Mouse (Mus musculus) neural tube, embryonic 12.5 days (tissue): ENCODE results near the gene Itga7. TPM values are rescaled to one million over a fixed set of nuclear protein-coding genes. Genes with fewer than 3 reads are reported as not detected.

ENCODE experiments used
- ATAC-seq: fragments of 200-750 bp; cut with Nextera tagmentation; 2 replicates; pipeline ENCODE4 v1.8.0; 2017; ENCODE audit warnings: low read depth, mild to moderate bottlenecking, moderate TSS enrichment, moderate library complexity; ENCODE audit not compliant: low FRiP score
- H3K27ac ChIP-seq: fragments of 300-500 bp; sonication (generic); 2 replicates; pipeline ENCODE4 v1.5.1; 2016
- H3K27me3 ChIP-seq: fragments of 300-500 bp; sonication (generic); replicated peaks from 2 replicates; pipeline ENCODE4 v1.6.1; 2016; ENCODE audit warnings: mild to moderate bottlenecking
- H3K36me3 ChIP-seq: fragments of 300-500 bp; sonication (generic); 2 replicates; pipeline ENCODE4 v1.6.1; 2016; ENCODE audit warnings: mild to moderate bottlenecking
- H3K4me1 ChIP-seq: fragments of 300-500 bp; sonication (generic); 2 replicates; pipeline ENCODE4 v1.6.1; 2016
- H3K4me2 ChIP-seq: fragments of 300-500 bp; sonication (generic); replicated peaks from 2 replicates; pipeline ENCODE4 v1.6.1; 2016; ENCODE audit warnings: mild to moderate bottlenecking
- H3K4me3 ChIP-seq: fragments of 300-500 bp; sonication (generic); 2 replicates; pipeline ENCODE4 v1.5.1; 2016
- H3K9ac ChIP-seq: fragments of 300-500 bp; sonication (generic); 2 replicates; pipeline ENCODE4 v1.6.1; 2016; ENCODE audit warnings: mild to moderate bottlenecking
- H3K9me3 ChIP-seq: fragments of 300-500 bp; sonication (generic); 2 replicates; pipeline ENCODE4 v1.6.1; 2016; ENCODE audit warnings: mild to moderate bottlenecking
- WGBS: fragments of 180-500 bp; shearing (Covaris S2); methylation state at CpG from one replicate; pipeline ENCODE4 v1.1.7; 2016; 5-methylcytosine and 5-hydroxymethylcytosine counted together
- polyA plus RNA-seq: library from polyadenylated mRNA; unstranded; fragments of >200 nt; fragmentation: Nextera tagmentation; extraction: Ambion mirVana; gene quantifications from 2 replicates; pipeline ENCODE4 v1.2.1, GENCODE M21; 2016

Gene Itga7
- polyA plus RNA-seq, 1 experiment from 2014 or later: 8.3 TPM

- Histone ChIP-seq H3K4me2 (peak overlapping the region; percentile 67), H3K4me3 (peak overlapping the region; percentile 84), H3K9ac (peak overlapping the region; percentile 76), H3K4me1 (peaks cover 34% of the 10 kb centered on the region), H3K9me3 (no peaks in the 10 kb centered on the region), H3K27me3 (0 out of 2 replicates have a peak, but pooled peaks cover under 1% of the 10 kb centered on the region), H3K27ac (peak overlapping the region; percentile 78), H3K36me3 (0 out of 2 replicates have a peak, but pooled peaks cover 2% of the 10 kb centered on the region)
- peak; percentile 96 for ATAC-seq
- under 1% methylated on average over 42 of the region's 42 CpGs for WGBS
Measured at GRCm38 (mm10) chr10:128923013-128923691, 10.5 kb upstream of the Itga7 start.

- H3K27ac ChIP-seq: peak within 1 kb of the TSS; percentile 78
- peaks cover 8% of the 10 kb centered on the region for H3K27me3 ChIP-seq
- H3K9ac ChIP-seq: peak within 1 kb of the TSS; percentile 76
- H3K9me3 ChIP-seq: no peaks in the 10 kb centered on the region
- H3K4me2 ChIP-seq: peak within 1 kb of the TSS; percentile 67
- H3K36me3 ChIP-seq: no peaks in the 10 kb centered on the region
- ATAC-seq: no peak
- 69% methylated on average over 9 of the region's 9 CpGs for WGBS
- peak within 1 kb of the TSS; percentile 84 for H3K4me3 ChIP-seq
- H3K4me1 ChIP-seq: peaks cover 31% of the 10 kb centered on the region
Measured at GRCm38 (mm10) chr10:128923935-128924334, 9.7 kb upstream of the Itga7 start, which contains the start of gene Bloc1s1. Gene Bloc1s1 (minus strand): TSS chr10:128924035.

GRCm38 (mm10) chr10:128928356-128928755, 5.3 kb upstream of the Itga7 start:
- Histone ChIP-seq H3K9ac (no peak overlapping the region), H3K36me3 (no peaks in the 10 kb centered on the region), H3K4me2 (no peak overlapping the region), H3K4me1 (peaks cover 10% of the 10 kb centered on the region), H3K27ac (no peak overlapping the region), H3K9me3 (no peaks in the 10 kb centered on the region), H3K27me3 (peaks cover 37% of the 10 kb centered on the region), H3K4me3 (no peak overlapping the region)
- WGBS: 42% methylated on average over 4 of the region's 4 CpGs
- no peak for ATAC-seq

- no peaks in the 10 kb centered on the region for H3K36me3 ChIP-seq
- no peak overlapping the region for H3K27ac ChIP-seq
- no peaks in the 10 kb centered on the region for H3K9me3 ChIP-seq
- no peak overlapping the region for H3K4me2 ChIP-seq
- 70% methylated on average over 7 of the region's 7 CpGs for WGBS
- peaks cover 51% of the 10 kb centered on the region for H3K27me3 ChIP-seq
- no peak overlapping the region for H3K4me3 ChIP-seq
- H3K4me1 ChIP-seq: peaks cover 12% of the 10 kb centered on the region
- H3K9ac ChIP-seq: no peak overlapping the region
- ATAC-seq: no peak
Measured at GRCm38 (mm10) chr10:128929638-128930378, 3.8 kb upstream of the Itga7 start.

GRCm38 (mm10) chr10:128931441-128931840, 2.2 kb upstream of the Itga7 start:
- no peaks in the 10 kb centered on the region for H3K9me3 ChIP-seq
- H3K27me3 ChIP-seq: peaks cover 66% of the 10 kb centered on the region
- H3K9ac ChIP-seq: no peak overlapping the region
- ATAC-seq: no peak
- WGBS: 72% methylated on average over 2 of the region's 2 CpGs
- no peak overlapping the region for H3K4me2 ChIP-seq
- H3K36me3 ChIP-seq: no peaks in the 10 kb centered on the region
- H3K27ac ChIP-seq: no peak overlapping the region
- H3K4me3 ChIP-seq: no peak overlapping the region
- peaks cover 12% of the 10 kb centered on the region for H3K4me1 ChIP-seq

GRCm38 (mm10) chr10:128933976-128934721, 531 bp downstream of the Itga7 start:
- 3% methylated on average over 21 of the region's 21 CpGs for WGBS
- peak; percentile 52 for ATAC-seq

GRCm38 (mm10) chr10:128934997-128935787, 1.6 kb downstream of the Itga7 start:
- H3K27me3 ChIP-seq: peaks cover 48% of the 10 kb centered on the region
- H3K36me3 ChIP-seq: no peaks in the 10 kb centered on the region
- no peak overlapping the region for H3K4me3 ChIP-seq
- H3K27ac ChIP-seq: no peak overlapping the region
- no peak overlapping the region for H3K9ac ChIP-seq
- ATAC-seq: no peak
- 64% methylated on average over 7 of the region's 7 CpGs for WGBS
- peaks cover 12% of the 10 kb centered on the region for H3K4me1 ChIP-seq
- H3K9me3 ChIP-seq: no peaks in the 10 kb centered on the region
- H3K4me2 ChIP-seq: peak overlapping the region; percentile 76; the same call in 1 of the 2 replicates

More at GRCm38 (mm10) chr10:128933976-128934721, 531 bp downstream of the Itga7 start:
- Histone ChIP-seq H3K4me1 (peaks cover 12% of the 10 kb centered on the region), H3K4me2 (peak overlapping the region; percentile 76), H3K27me3 (peaks cover 55% of the 10 kb centered on the region), H3K4me3 (peak overlapping the region; percentile 43), H3K9me3 (no peaks in the 10 kb centered on the region), H3K36me3 (no peaks in the 10 kb centered on the region), H3K27ac (no peak overlapping the region), H3K9ac (peak overlapping the region; percentile 41)

- no peak overlapping the region for H3K4me3 ChIP-seq
- H3K9ac ChIP-seq: no peak overlapping the region
- 68% methylated on average over 8 of the region's 8 CpGs for WGBS
- no peaks in the 10 kb centered on the region for H3K9me3 ChIP-seq
- ATAC-seq: no peak
- H3K36me3 ChIP-seq: no peaks in the 10 kb centered on the region
- no peak overlapping the region for H3K27ac ChIP-seq
- H3K4me2 ChIP-seq: no peak overlapping the region
- H3K4me1 ChIP-seq: peaks cover 12% of the 10 kb centered on the region
- peaks cover 48% of the 10 kb centered on the region for H3K27me3 ChIP-seq
Measured at GRCm38 (mm10) chr10:128935826-128936440, 2.3 kb downstream of the Itga7 start.

GRCm38 (mm10) chr10:128937756-128938390, 4.3 kb downstream of the Itga7 start:
- Histone ChIP-seq H3K4me1 (peaks cover 12% of the 10 kb centered on the region), H3K27ac (no peak overlapping the region), H3K9me3 (no peaks in the 10 kb centered on the region), H3K9ac (no peak overlapping the region), H3K4me3 (no peak overlapping the region), H3K27me3 (peaks cover 34% of the 10 kb centered on the region), H3K4me2 (no peak overlapping the region), H3K36me3 (no peaks in the 10 kb centered on the region)
- WGBS: 77% methylated on average over 12 of the region's 12 CpGs
- ATAC-seq: no peak

- peaks cover 8% of the 10 kb centered on the region for H3K4me1 ChIP-seq
- H3K9me3 ChIP-seq: no peaks in the 10 kb centered on the region
- H3K27me3 ChIP-seq: peaks cover 28% of the 10 kb centered on the region
- H3K27ac ChIP-seq: no peak overlapping the region
- no peak overlapping the region for H3K4me2 ChIP-seq
- no peak for ATAC-seq
- H3K9ac ChIP-seq: no peak overlapping the region
- H3K4me3 ChIP-seq: no peak overlapping the region
- 86% methylated on average over 9 of the region's 9 CpGs for WGBS
- H3K36me3 ChIP-seq: no peaks in the 10 kb centered on the region
Measured at GRCm38 (mm10) chr10:128938457-128938856, 4.8 kb downstream of the Itga7 start.

GRCm38 (mm10) chr10:128938974-128939373, 5.4 kb downstream of the Itga7 start:
- peaks cover 4% of the 10 kb centered on the region for H3K4me1 ChIP-seq
- no peak overlapping the region for H3K4me3 ChIP-seq
- H3K9me3 ChIP-seq: no peaks in the 10 kb centered on the region
- H3K4me2 ChIP-seq: no peak overlapping the region
- no peak overlapping the region for H3K9ac ChIP-seq
- H3K27me3 ChIP-seq: peaks cover 23% of the 10 kb centered on the region
- no peak for ATAC-seq
- no peaks in the 10 kb centered on the region for H3K36me3 ChIP-seq
- no peak overlapping the region for H3K27ac ChIP-seq
- WGBS: 67% methylated on average over 5 of the region's 5 CpGs
